Mouse (Mus musculus): ENCODE results near the gene Selenov.

- TF ChIP-seq CTCF (IDR thresholded peaks at IDR 0.05; ENCODE audit: low read depth) (no peak), EP300 (optimal IDR thresholded peaks at IDR 0.05) (no peak)
These were observed 22.9 kb downstream of the Selenov start for GRCm38 (mm10) chr7:28268042-28268531.

All from stomach, postnatal 0 days (tissue).